Mouse (Mus musculus): ENCODE results near the gene Tmem251. TPM values are rescaled to one million over a fixed set of nuclear protein-coding genes. Genes with fewer than 3 reads are reported as not detected.

Gene Tmem251
- polyA plus RNA-seq, 1 experiment from 2014 or later, result 11.7 TPM

DNA sequence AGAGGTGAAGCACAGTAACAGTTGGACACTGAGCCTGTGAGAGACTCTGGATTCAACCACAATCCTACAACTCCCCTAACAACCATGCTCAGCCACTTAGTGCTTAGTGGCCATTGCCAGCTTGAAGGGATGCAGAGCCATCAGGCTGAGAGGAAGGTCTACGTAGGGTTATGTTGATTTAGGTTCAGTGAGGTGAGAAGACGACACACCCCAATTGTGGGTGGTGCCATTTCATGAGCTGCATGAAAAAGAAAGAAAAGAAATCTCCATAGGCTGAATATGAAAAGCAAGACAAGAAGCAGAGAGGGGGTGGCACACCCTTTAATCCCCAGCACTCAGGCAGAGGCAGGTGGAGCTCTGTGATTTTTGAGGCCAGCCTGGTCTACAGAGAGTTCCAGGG, 29.4 kb upstream of the Tmem251 start:
- Histone ChIP-seq H3K9me3 (replicated peaks) (no peaks in the 10 kb centered on the region), H3K4me1 (no peaks in the 10 kb centered on the region), H3K4me2 (no peak overlapping the region), H3K27ac (replicated peaks) (no peak overlapping the region), H3K4me3 (replicated peaks) (no peak overlapping the region), H3K9ac (replicated peaks) (no peak overlapping the region), H3K36me3 (no peaks in the 10 kb centered on the region), H3K27me3 (replicated peaks) (no peaks in the 10 kb centered on the region)
- WGBS, result 85% methylated on average over 2 of the region's 2 CpGs
- no peak for ATAC-seq (ENCODE audit: low FRiP score)

DNA sequence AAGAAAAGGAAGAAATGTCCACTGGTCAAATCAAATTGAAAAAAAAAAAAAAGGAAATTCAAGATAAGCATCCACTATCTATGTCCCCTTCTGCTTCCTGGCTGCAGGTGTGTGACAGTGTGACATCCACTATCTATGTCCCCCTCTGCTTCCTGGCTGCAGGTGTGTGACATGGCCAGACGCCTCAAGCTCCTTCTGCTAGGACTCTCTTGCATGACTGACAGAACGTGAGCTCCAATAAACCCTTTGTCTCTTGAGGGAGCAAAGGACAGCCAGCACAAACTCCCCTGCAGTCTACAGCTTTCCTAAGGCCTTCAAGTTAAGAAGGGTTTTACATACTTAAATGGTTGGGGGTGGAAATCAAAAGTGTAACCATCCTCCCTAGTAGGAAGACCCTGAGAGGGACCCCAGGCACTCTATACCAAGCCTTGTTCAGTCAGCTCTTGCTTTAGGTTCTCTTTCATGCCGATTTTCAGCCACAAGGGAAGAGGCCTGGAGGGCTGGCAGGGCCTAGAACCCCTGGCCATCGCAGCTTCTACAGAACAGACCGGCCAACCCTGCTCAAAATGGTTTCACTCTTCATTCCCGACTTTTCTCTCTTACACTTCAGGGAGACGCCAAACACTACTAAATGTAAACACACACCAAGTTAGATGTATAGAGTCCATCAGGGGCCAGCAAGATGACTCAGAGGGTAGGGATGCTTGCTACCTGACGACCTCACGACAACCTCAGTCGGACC, 28.7 kb upstream of the Tmem251 start:
- Histone ChIP-seq H3K27ac (replicated peaks) (no peak overlapping the region), H3K4me3 (replicated peaks) (no peak overlapping the region), H3K4me2 (no peak overlapping the region), H3K9me3 (replicated peaks) (no peaks in the 10 kb centered on the region), H3K36me3 (no peaks in the 10 kb centered on the region), H3K27me3 (replicated peaks) (no peaks in the 10 kb centered on the region), H3K9ac (replicated peaks) (no peak overlapping the region), H3K4me1 (peaks cover 3% of the 10 kb centered on the region; the same call in 1 of the 2 replicates)
- no peak for ATAC-seq (ENCODE audit: low FRiP score)
- WGBS, result 83% methylated on average over 10 of the region's 10 CpGs

DNA sequence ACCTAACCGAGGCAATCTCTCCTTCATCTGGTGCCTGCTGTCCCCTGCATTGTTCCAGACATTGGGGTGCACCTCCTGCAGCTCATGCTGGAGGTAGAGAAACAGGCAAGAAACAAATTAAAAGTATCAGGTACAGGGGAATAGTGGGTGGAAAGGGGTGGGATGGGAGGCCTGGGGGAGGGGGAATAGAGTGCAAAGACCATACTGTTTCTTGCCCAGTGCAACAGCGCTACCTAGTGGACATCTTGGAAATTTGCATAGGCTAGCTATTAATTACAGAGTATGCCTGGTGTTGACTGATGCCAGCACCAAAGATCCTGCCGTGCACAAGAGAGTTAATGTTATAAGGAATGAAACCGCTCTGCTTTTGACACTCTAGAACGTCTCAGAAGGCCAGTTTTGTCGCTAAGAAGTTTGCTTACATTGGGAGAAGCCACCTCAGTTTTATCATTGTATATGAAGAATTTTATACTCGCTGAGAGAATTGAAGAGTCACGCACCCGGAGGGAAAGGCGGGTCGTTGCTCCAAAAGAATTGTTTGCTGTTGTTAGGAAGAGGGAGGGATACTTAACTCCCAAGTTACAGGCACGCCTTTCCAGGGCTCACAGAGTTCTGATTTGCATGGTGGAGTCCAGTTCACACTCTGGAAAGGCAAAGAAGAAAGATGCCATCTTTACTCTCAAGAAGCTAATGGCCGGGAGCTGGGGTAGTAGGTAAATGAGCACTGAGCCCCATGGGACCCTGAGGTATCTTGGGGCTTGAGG, 23.8 kb upstream of the Tmem251 start:
- Histone ChIP-seq H3K27ac (replicated peaks) (no peak overlapping the region), H3K9ac (replicated peaks) (no peak overlapping the region), H3K4me1 (peaks cover 5% of the 10 kb centered on the region; the same call in 1 of the 2 replicates), H3K4me3 (replicated peaks) (no peak overlapping the region), H3K36me3 (no peaks in the 10 kb centered on the region), H3K9me3 (replicated peaks) (no peaks in the 10 kb centered on the region), H3K4me2 (peak overlapping the region; percentile 32), H3K27me3 (replicated peaks) (no peaks in the 10 kb centered on the region)
- WGBS, result 28% methylated on average over 13 of the region's 13 CpGs
- ATAC-seq (ENCODE audit: low FRiP score), result peak; percentile 69

DNA sequence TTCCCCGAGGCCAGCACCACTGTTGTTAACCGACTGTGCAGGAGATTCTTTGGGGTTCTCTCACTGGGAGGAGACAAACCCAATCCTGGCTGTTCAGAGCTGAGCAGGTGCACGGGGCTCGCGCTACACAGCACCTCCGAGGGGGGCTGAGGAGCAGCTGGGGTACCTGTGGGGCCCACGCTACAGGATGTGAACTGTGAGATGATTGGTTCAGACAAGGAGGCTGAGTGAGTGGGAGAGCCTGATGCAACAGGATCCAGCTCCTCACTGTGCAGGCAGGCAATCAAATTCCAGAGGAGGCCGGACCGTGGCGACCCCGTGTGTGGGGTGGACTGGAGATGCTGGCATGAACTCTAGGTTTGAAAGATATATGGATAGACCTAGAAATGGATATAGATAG, 21.1 kb upstream of the Tmem251 start:
- Histone ChIP-seq H3K9me3 (replicated peaks) (no peaks in the 10 kb centered on the region), H3K27ac (replicated peaks) (no peak overlapping the region), H3K36me3 (no peaks in the 10 kb centered on the region), H3K27me3 (replicated peaks) (no peaks in the 10 kb centered on the region), H3K9ac (replicated peaks) (no peak overlapping the region), H3K4me2 (no peak overlapping the region), H3K4me3 (replicated peaks) (no peak overlapping the region), H3K4me1 (peaks cover 5% of the 10 kb centered on the region; the same call in 1 of the 2 replicates)
- WGBS, result 58% methylated on average over 11 of the region's 11 CpGs
- ATAC-seq (ENCODE audit: low FRiP score), result 0 out of 2 replicates have a peak, but pooled peaks have one; percentile 9

DNA sequence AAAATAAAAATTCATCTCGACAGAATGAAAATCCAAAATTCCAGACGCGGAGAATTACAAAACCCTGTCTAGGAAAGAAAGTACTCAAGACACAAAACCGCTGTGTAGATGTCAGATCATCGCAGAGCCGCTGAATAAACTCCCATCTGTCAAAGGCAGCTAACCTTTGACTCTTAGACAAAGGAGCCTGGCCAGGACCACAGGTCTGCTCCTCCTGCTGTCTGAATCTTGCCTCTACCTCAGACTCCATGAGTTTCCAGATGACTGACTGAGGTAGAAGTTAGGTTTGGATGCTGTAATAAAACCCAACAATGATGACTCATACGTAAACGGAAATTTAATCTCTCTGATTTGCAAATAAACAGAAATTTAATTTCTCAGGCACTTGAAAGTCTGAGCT, 20.6 kb upstream of the Tmem251 start:
- ATAC-seq (ENCODE audit: low FRiP score), result no peak
- no peaks in the 10 kb centered on the region for H3K9me3 ChIP-seq (replicated peaks)
- no peaks in the 10 kb centered on the region for H3K36me3 ChIP-seq
- no peak overlapping the region for H3K4me2 ChIP-seq
- H3K4me1 ChIP-seq, result peaks cover 5% of the 10 kb centered on the region; the same call in 1 of the 2 replicates
- no peak overlapping the region for H3K4me3 ChIP-seq (replicated peaks)
- H3K27ac ChIP-seq (replicated peaks), result no peak overlapping the region
- 71% methylated on average over 8 of the region's 8 CpGs for WGBS
- no peak overlapping the region for H3K9ac ChIP-seq (replicated peaks)
- no peaks in the 10 kb centered on the region for H3K27me3 ChIP-seq (replicated peaks)

DNA sequence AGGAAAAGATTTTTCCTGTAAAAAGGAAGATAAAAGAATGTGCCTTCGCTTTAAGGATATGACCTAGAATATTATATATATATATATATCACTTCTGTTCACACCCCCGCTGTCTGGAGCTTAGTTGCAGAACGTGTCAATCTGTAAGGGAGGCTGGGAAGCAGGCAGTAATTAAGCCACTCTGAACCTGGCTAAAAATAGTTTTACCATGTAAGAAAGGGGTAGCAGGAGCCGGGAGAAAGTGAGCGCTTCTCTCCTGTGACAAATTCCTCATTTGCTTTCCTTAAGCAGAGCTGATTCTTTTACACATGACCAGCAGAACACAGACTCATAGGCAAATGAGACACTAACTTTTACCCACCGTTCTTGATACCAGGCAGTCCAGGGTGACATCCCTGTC, 19.7 kb upstream of the Tmem251 start:
- Histone ChIP-seq H3K9me3 (replicated peaks) (no peaks in the 10 kb centered on the region), H3K4me1 (peaks cover 5% of the 10 kb centered on the region; the same call in 1 of the 2 replicates), H3K4me3 (replicated peaks) (no peak overlapping the region), H3K27ac (replicated peaks) (no peak overlapping the region), H3K27me3 (replicated peaks) (no peaks in the 10 kb centered on the region), H3K9ac (replicated peaks) (no peak overlapping the region), H3K36me3 (no peaks in the 10 kb centered on the region), H3K4me2 (no peak overlapping the region)
- 78% methylated on average over 6 of the region's 6 CpGs for WGBS
- no peak for ATAC-seq (ENCODE audit: low FRiP score)

DNA sequence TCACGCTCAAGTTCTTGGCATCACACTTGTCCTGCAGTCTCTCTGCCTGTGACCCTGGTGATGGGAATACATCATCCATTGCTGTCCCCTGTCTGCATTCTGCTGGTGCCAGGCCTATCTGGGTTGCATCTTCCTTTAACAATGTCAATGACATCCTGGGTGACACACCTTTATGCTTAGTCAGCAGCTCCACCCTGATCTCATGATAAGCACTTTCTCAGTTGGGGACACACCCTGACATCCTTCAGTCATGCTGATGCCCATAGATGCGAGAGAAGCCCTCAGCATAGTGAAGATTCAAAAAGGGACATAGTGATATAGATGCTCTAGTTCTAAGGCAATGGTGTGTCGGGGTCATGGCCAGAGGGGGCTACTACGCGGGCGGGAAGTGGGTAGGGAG, 18.4 kb upstream of the Tmem251 start:
- H3K9ac ChIP-seq (replicated peaks), result no peak overlapping the region
- WGBS, result 94% methylated on average over 6 of the region's 6 CpGs
- H3K4me1 ChIP-seq, result peaks cover 6% of the 10 kb centered on the region
- no peaks in the 10 kb centered on the region for H3K27me3 ChIP-seq (replicated peaks)
- H3K4me3 ChIP-seq (replicated peaks), result no peak overlapping the region
- no peak overlapping the region for H3K27ac ChIP-seq (replicated peaks)
- no peaks in the 10 kb centered on the region for H3K36me3 ChIP-seq
- no peaks in the 10 kb centered on the region for H3K9me3 ChIP-seq (replicated peaks)
- no peak for ATAC-seq (ENCODE audit: low FRiP score)
- H3K4me2 ChIP-seq, result no peak overlapping the region

DNA sequence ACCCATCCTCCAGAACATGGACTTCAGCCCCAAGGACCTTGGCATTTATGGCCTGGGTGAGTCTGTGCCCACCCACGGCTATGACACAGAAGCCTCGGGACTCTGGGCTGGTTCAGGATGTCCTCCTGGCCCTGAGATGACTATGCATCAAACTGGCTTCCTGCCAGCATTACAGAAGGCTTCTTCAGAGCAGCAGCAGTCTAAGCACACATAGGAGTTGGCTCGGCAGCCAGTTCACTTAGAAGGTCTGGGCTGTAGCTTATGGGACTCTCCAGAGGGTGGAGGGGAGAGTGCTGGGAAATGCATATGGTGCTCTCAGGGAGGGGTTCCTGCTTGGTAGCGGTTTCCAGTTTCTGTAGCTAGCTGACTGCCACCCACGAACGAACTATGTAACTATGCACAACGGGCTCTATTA, 17.8 kb upstream of the Tmem251 start:
- H3K36me3 ChIP-seq, result no peaks in the 10 kb centered on the region
- no peak overlapping the region for H3K27ac ChIP-seq (replicated peaks)
- no peaks in the 10 kb centered on the region for H3K9me3 ChIP-seq (replicated peaks)
- H3K4me3 ChIP-seq (replicated peaks), result no peak overlapping the region
- no peaks in the 10 kb centered on the region for H3K27me3 ChIP-seq (replicated peaks)
- no peak overlapping the region for H3K4me2 ChIP-seq
- peaks cover 12% of the 10 kb centered on the region for H3K4me1 ChIP-seq
- no peak overlapping the region for H3K9ac ChIP-seq (replicated peaks)
- ATAC-seq (ENCODE audit: low FRiP score), result no peak
- WGBS, result 84% methylated on average over 7 of the region's 7 CpGs

DNA sequence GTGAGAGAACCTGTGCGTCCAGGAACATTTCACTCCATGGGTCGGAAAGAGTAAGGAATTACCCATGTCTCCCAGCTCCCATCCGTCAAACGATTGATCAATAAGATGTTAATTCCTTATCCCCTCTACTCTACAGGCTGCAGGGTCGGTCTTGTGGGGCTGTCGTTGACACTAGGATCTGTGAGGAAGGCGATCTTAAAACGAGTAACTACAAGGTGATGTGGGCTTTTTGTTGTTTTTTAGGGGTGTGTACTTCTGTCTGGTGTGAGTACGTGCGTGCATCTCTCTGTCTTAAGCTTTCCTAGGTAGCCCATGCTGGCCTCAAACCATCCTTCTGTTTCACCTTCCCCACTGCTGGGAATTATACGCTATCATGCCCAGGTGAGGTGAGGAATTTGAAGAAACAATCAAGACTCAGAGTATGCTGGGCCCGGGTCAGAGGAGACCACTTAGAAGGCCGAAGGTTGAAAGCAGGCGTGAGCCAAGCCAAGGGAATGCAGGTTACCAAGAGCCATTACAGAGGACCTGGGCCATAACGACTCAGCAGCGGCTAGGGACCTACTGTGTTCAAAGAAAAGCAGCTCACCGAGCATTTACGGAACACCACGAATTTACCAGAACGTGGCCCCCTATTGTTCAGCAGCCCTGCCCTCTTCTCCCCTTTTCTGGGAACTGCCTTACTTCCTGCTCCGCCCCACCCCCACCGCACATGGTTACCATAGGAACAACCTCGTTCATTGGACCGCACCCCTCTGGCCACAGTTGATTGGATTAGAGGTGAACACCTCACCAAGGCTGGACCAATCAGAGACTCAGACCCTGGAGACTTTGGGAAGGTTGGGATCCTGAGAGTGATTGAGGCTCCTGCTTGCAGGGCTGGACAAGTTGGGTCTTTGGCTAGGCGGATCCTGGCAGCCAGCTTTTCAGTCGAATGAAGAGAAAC, 13.4 kb upstream of the Tmem251 start:
- H3K4me2 ChIP-seq, result peak overlapping the region; percentile 57
- peak overlapping the region; percentile 20 for H3K4me3 ChIP-seq (replicated peaks)
- no peaks in the 10 kb centered on the region for H3K36me3 ChIP-seq
- H3K9me3 ChIP-seq (replicated peaks), result no peaks in the 10 kb centered on the region
- peak; percentile 98 for ATAC-seq (ENCODE audit: low FRiP score)
- H3K9ac ChIP-seq (replicated peaks), result peak overlapping the region; percentile 18; the same call in 1 of the 2 replicates
- 24% methylated on average over 26 of the region's 26 CpGs for WGBS
- H3K4me1 ChIP-seq, result peaks cover 24% of the 10 kb centered on the region
- peak overlapping the region; percentile 90 for H3K27ac ChIP-seq (replicated peaks)
- H3K27me3 ChIP-seq (replicated peaks), result no peaks in the 10 kb centered on the region

DNA sequence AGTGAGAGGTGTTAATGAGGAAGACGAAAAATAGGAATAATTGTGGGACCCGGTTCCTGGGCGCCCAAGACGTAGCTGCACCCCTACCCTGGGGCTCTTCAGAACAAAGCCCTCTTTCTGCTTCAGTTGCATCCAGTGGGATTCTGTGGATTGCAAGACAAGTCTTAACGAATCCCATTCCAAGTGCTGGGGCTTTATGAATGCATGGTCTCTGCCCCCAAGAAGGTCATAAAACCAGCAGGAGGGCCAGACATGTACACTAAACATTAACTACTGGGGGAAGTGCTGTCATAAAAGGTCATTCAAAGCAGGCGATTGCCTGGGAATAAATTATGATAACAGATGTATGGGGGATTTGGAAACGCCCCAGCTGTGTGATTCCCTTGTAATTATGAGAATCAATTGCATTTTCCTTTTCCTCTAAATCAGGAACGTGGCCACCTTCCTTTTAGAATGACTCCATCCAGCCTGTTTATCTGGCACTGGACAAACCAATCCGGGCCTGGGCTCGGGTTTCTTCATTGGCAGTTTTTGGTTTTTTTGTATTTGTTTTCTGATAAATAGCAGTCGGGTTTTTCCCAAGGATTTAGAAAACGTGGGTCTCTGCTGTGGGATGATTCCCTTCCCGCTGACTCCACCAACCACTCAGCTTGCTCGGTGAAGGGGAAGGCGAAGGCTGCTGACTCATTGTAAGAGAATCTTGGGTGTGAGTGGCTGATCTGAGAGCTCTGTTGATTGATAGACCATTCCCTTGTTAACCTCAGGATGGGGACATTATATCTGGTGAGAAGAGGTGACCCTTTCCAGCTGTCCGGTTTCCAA, 12.6 kb upstream of the Tmem251 start:
- H3K27ac ChIP-seq (replicated peaks), result peak overlapping the region; percentile 90
- H3K4me1 ChIP-seq, result peaks cover 24% of the 10 kb centered on the region
- H3K27me3 ChIP-seq (replicated peaks), result no peaks in the 10 kb centered on the region
- 7% methylated on average over 16 of the region's 16 CpGs for WGBS
- peak overlapping the region; percentile 57 for H3K4me2 ChIP-seq
- peak overlapping the region; percentile 18; the same call in 1 of the 2 replicates for H3K9ac ChIP-seq (replicated peaks)
- ATAC-seq (ENCODE audit: low FRiP score), result peak; percentile 69
- H3K36me3 ChIP-seq, result no peaks in the 10 kb centered on the region
- H3K4me3 ChIP-seq (replicated peaks), result peak overlapping the region; percentile 20
- no peaks in the 10 kb centered on the region for H3K9me3 ChIP-seq (replicated peaks)

All from neural tube, embryonic 15.5 days (tissue).